Mouse (Mus musculus): ENCODE measurements around the gene Trappc6b. TPM values are rescaled to one million over a fixed set of nuclear protein-coding genes. Genes with fewer than 3 reads are reported as not detected.

The Trappc6b gene
- polyA plus RNA-seq, 1 experiment = 57.6 TPM

DNA sequence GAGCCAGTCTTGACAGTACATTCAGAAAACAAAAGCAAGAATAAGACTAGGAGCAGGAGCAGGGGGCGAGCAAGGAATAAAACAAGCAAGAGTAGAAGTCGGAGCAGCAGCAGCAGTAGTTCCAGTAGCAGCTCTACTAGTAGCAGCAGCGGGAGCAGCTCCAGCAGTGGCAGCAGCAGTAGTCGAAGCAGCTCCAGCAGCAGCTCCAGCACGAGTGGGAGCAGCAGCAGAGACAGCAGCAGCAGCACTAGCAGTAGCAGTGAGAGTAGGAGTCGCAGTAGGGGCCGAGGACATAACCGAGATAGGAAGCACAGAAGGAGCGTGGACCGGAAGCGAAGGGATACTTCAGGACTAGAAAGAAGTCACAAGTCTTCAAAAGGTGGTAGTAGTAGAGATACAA lies 11.0 kb upstream of the Trappc6b start:
- Histone ChIP-seq H3K27me3 (ENCODE audit: control insufficient read depth, insufficient read depth, low read length) (no peaks in the 10 kb centered on the region), H3K27ac (ENCODE audit: control insufficient read depth, insufficient read depth, low read length) (no peak overlapping the region), H3K4me3 (ENCODE audit: control insufficient read depth, insufficient read depth, low read length) (no peak overlapping the region), H3K4me1 (replicated peaks; ENCODE audit: control insufficient read depth, insufficient read depth, low read length) (no peaks in the 10 kb centered on the region), H3K36me3 (ENCODE audit: control insufficient read depth, insufficient read depth, low read length) (peaks cover 62% of the 10 kb centered on the region)
- DNase-seq = no peak
- TF ChIP-seq POLR2A (IDR thresholded peaks at IDR 0.05; ENCODE audit: control insufficient read depth, extremely low read depth, insufficient read depth, low read length, poor library complexity) (no peak), CTCF (IDR thresholded peaks at IDR 0.05; ENCODE audit: borderline replicate concordance, control insufficient read depth, extremely low read depth, insufficient read depth, low read length, poor library complexity) (no peak)
- WGBS = 97% methylated on average over 11 of the region's 11 CpGs

DNA sequence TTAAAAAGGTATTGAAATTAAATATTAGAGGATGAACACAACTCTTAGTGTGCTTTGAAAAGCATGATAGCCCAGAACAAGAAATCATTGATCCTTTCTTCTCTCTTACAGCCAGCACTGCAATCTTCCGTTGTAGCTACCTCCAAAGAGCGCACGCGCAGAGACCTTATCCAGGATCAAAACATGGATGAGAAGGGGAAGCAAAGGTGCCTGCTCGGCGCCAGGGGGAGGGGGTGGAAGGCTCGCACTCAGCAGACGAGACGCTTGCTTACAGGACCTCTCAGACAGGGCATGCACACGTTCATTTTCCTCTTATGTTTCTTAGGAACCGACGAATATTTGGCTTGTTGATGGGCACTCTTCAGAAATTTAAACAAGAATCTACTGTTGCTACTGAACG lies 7.5 kb upstream of the Trappc6b start:
- 94% methylated on average over 13 of the region's 13 CpGs for WGBS
- no peaks in the 10 kb centered on the region for H3K4me1 ChIP-seq (replicated peaks; ENCODE audit: control insufficient read depth, insufficient read depth, low read length)
- DNase-seq = no peak
- H3K27ac ChIP-seq (ENCODE audit: control insufficient read depth, insufficient read depth, low read length) = no peak overlapping the region
- peaks cover 52% of the 10 kb centered on the region for H3K36me3 ChIP-seq (ENCODE audit: control insufficient read depth, insufficient read depth, low read length)
- H3K27me3 ChIP-seq (ENCODE audit: control insufficient read depth, insufficient read depth, low read length) = no peaks in the 10 kb centered on the region
- no peak overlapping the region for H3K4me3 ChIP-seq (ENCODE audit: control insufficient read depth, insufficient read depth, low read length)
- no peak for TF ChIP-seq POLR2A (IDR thresholded peaks at IDR 0.05; ENCODE audit: control insufficient read depth, extremely low read depth, insufficient read depth, low read length, poor library complexity)
- no peak for TF ChIP-seq CTCF (IDR thresholded peaks at IDR 0.05; ENCODE audit: borderline replicate concordance, control insufficient read depth, extremely low read depth, insufficient read depth, low read length, poor library complexity)

DNA sequence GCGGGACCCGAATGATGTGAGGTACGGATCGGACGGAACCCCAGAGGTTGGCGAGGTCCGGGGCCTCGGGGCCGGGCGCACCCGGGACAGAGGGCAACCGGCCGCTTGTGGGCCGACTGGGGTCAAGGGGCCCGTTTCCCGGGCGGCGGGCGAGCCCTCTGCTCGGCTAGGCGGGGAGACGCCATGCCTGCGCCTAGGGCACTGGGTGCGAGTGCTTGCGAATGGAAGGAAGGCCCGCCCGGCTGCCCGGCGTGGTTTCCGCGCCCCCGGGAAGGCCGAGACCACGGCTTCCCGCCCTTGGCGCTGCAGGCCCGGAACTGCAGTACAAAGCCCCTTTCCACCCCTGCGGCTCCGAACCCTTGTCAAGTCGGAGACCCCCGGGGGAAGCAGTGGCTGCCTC lies 5.8 kb upstream of the Trappc6b start:
- Histone ChIP-seq H3K27ac (ENCODE audit: control insufficient read depth, insufficient read depth, low read length) (peak overlapping the region; percentile 33; the same call in 1 of the 2 replicates), H3K4me3 (ENCODE audit: control insufficient read depth, insufficient read depth, low read length) (peak overlapping the region; percentile 79), H3K27me3 (ENCODE audit: control insufficient read depth, insufficient read depth, low read length) (no peaks in the 10 kb centered on the region), H3K4me1 (replicated peaks; ENCODE audit: control insufficient read depth, insufficient read depth, low read length) (no peaks in the 10 kb centered on the region), H3K36me3 (ENCODE audit: control insufficient read depth, insufficient read depth, low read length) (peaks cover 41% of the 10 kb centered on the region)
- under 1% methylated on average over 41 of the region's 41 CpGs for WGBS
- DNase-seq = peak; percentile 58
- TF ChIP-seq POLR2A (IDR thresholded peaks at IDR 0.05; ENCODE audit: control insufficient read depth, extremely low read depth, insufficient read depth, low read length, poor library complexity) (no peak), CTCF (IDR thresholded peaks at IDR 0.05; ENCODE audit: borderline replicate concordance, control insufficient read depth, extremely low read depth, insufficient read depth, low read length, poor library complexity) (no peak)

DNA sequence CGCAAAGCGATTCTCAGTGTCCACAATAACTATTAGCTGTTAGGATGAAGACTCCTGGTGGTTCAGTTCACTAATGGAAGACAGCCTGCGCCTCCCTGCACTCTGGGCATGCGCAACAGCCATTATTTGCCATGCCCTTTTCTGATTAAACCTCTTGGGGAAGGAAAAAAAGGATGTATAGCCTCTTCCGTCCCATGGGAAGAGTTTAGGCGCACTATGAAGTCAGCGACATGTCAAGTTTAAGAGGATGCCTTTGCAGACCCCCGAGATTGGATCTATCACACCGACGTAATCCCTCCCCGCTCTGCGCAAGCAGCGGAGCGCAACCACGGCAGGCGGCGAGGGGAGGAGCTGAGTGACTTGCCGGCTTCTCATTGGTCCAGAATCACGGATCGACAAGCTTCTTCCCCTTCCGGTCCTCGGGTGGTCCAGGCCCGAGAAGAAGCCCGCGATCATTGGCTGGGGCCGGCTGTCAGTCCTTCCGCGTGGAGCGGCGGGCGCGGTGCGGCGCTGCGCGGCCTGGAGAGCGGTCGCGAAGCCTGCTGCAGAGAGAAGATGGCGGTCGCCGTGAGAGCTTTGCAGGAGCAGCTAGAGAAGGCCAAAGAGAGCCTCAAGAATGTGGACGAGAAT lies 5.3 kb upstream of the Trappc6b start, which contains the start of gene Pnn:
Pnn (plus strand) TSS at position 437 of the 630 bp plus-strand sequence.
- peak within 1 kb of the TSS; percentile 79 for H3K4me3 ChIP-seq (ENCODE audit: control insufficient read depth, insufficient read depth, low read length)
- H3K27ac ChIP-seq (ENCODE audit: control insufficient read depth, insufficient read depth, low read length) = peak within 1 kb of the TSS; percentile 66
- H3K27me3 ChIP-seq (ENCODE audit: control insufficient read depth, insufficient read depth, low read length) = no peaks in the 10 kb centered on the region
- under 1% methylated on average over 43 of the region's 43 CpGs for WGBS
- no peaks in the 10 kb centered on the region for H3K4me1 ChIP-seq (replicated peaks; ENCODE audit: control insufficient read depth, insufficient read depth, low read length)
- TF ChIP-seq CTCF (IDR thresholded peaks at IDR 0.05; ENCODE audit: borderline replicate concordance, control insufficient read depth, extremely low read depth, insufficient read depth, low read length, poor library complexity) (peak; percentile 64; the same call in 1 of the 2 replicates), POLR2A (IDR thresholded peaks at IDR 0.05; ENCODE audit: control insufficient read depth, extremely low read depth, insufficient read depth, low read length, poor library complexity) (peak; percentile 94)
- DNase-seq = peak; percentile 96
- peaks cover 35% of the 10 kb centered on the region for H3K36me3 ChIP-seq (ENCODE audit: control insufficient read depth, insufficient read depth, low read length)

DNA sequence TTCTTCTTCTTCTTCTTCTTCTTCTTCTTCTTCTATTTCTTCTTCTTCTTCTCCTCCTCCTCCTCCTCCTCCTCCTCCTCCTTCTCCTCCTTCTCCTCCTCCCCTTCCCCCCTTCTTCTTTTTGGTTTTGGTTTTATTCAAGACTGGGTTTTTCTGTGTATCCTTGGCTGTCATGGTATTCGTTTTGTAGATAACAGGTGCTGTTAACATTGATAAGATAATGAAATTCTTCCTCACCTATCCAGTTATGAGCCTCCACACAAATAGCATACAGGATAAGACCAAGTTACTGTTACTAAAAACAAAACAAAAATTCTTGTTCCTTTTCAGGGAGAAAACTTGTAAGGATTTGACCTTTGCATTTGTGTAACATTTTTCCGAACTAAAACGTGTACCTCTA lies 4.5 kb upstream of the Trappc6b start:
- 86% methylated on average over 3 of the region's 3 CpGs for WGBS
- TF ChIP-seq CTCF (IDR thresholded peaks at IDR 0.05; ENCODE audit: borderline replicate concordance, control insufficient read depth, extremely low read depth, insufficient read depth, low read length, poor library complexity) (no peak), POLR2A (IDR thresholded peaks at IDR 0.05; ENCODE audit: control insufficient read depth, extremely low read depth, insufficient read depth, low read length, poor library complexity) (no peak)
- H3K27ac ChIP-seq (ENCODE audit: control insufficient read depth, insufficient read depth, low read length) = no peak overlapping the region
- no peak overlapping the region for H3K4me3 ChIP-seq (ENCODE audit: control insufficient read depth, insufficient read depth, low read length)
- peaks cover 27% of the 10 kb centered on the region for H3K36me3 ChIP-seq (ENCODE audit: control insufficient read depth, insufficient read depth, low read length)
- H3K27me3 ChIP-seq (ENCODE audit: control insufficient read depth, insufficient read depth, low read length) = no peaks in the 10 kb centered on the region
- DNase-seq = no peak
- no peaks in the 10 kb centered on the region for H3K4me1 ChIP-seq (replicated peaks; ENCODE audit: control insufficient read depth, insufficient read depth, low read length)

DNA sequence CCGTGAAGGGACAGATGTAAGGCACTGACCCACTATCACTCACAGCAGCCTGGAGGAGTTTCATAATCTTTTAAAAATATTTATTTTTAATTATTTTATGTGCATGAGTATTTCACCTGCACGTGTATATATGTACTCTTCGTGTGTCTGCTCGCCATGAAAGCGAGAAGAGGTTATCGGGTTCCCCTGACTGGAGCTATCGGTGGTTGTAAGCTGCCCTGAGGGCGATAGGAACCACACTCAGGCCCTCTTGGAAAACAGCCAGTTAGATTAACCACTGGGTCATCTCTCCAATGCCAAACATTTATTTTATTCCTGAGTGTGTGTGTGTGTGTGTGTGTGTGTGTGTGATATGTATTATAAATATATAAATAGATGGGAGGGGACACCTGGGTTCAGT lies 3.6 kb upstream of the Trappc6b start:
- Histone ChIP-seq H3K4me1 (replicated peaks; ENCODE audit: control insufficient read depth, insufficient read depth, low read length) (peaks cover 2% of the 10 kb centered on the region), H3K27ac (ENCODE audit: control insufficient read depth, insufficient read depth, low read length) (no peak overlapping the region), H3K36me3 (ENCODE audit: control insufficient read depth, insufficient read depth, low read length) (peaks cover 18% of the 10 kb centered on the region), H3K4me3 (ENCODE audit: control insufficient read depth, insufficient read depth, low read length) (no peak overlapping the region), H3K27me3 (ENCODE audit: control insufficient read depth, insufficient read depth, low read length) (no peaks in the 10 kb centered on the region)
- TF ChIP-seq POLR2A (IDR thresholded peaks at IDR 0.05; ENCODE audit: control insufficient read depth, extremely low read depth, insufficient read depth, low read length, poor library complexity) = no peak
- no peak for TF ChIP-seq CTCF (IDR thresholded peaks at IDR 0.05; ENCODE audit: borderline replicate concordance, control insufficient read depth, extremely low read depth, insufficient read depth, low read length, poor library complexity)
- 95% methylated on average over 8 of the region's 8 CpGs for WGBS
- DNase-seq = no peak

Measured in thymus, adult 2 months (tissue).